Mouse (Mus musculus) embryonic facial prominence, embryonic 14.5 days (tissue): ENCODE data around the gene Akr1c13. TPM values are rescaled to one million over a fixed set of nuclear protein-coding genes. Genes with fewer than 3 reads are reported as not detected.
A peak's percentile ranks its signal among the peaks of the same experiment; 100 is the strongest.

Experiments
- ATAC-seq: fragments of 200-750 bp; cut with Nextera tagmentation; 2 replicates; pipeline ENCODE4 v1.8.0; 2017; ENCODE audit warnings: low read depth, moderate number of reproducible peaks, moderate TSS enrichment
- DNase-seq: peaks from one replicate; pipeline ENCODE4 v3.0.0-alpha.2; 2015; ENCODE audit warnings: low spot score
- H3K27ac ChIP-seq: fragments of 300-500 bp; sonication (generic); replicated peaks from 2 replicates; pipeline ENCODE4 v1.5.1; 2014; ENCODE audit warnings: low read depth, mild to moderate bottlenecking, low read length, moderate library complexity
- H3K27me3 ChIP-seq: fragments of 300-500 bp; sonication (generic); replicated peaks from 2 replicates; pipeline ENCODE4 v1.6.1; 2014; ENCODE audit warnings: low read length; ENCODE audit not compliant: control insufficient read depth, insufficient read depth
- H3K36me3 ChIP-seq: fragments of 300-500 bp; sonication (generic); 2 replicates; pipeline ENCODE4 v1.6.1; 2014; ENCODE audit warnings: low read length, mixed read lengths; ENCODE audit not compliant: control insufficient read depth, insufficient read depth
- H3K4me1 ChIP-seq: fragments of 300-500 bp; sonication (generic); 2 replicates; pipeline ENCODE4 v1.6.1; 2014; ENCODE audit warnings: antibody characterized with exemption, low read length; ENCODE audit not compliant: control insufficient read depth, insufficient read depth
- H3K4me2 ChIP-seq: fragments of 300-500 bp; sonication (generic); 2 replicates; pipeline ENCODE4 v1.6.1; 2014; ENCODE audit warnings: low read depth, mild to moderate bottlenecking, low read length, moderate library complexity, mixed read lengths
- H3K4me3 ChIP-seq: fragments of 300-500 bp; sonication (generic); 2 replicates; pipeline ENCODE4 v1.5.1; 2014; ENCODE audit warnings: low read depth, mild to moderate bottlenecking, low read length
- H3K9ac ChIP-seq: fragments of 300-500 bp; sonication (generic); 2 replicates; pipeline ENCODE4 v1.6.1; 2014; ENCODE audit warnings: low read depth, mild to moderate bottlenecking, low read length, moderate library complexity, mixed read lengths
- H3K9me3 ChIP-seq: fragments of 300-500 bp; sonication (generic); 2 replicates; pipeline ENCODE4 v1.6.1; 2016; ENCODE audit warnings: low read length; ENCODE audit not compliant: control insufficient read depth
- WGBS: fragments of 180-500 bp; shearing (Covaris S2); extraction: QIAGEN DNeasy Blood & Tissue Kit; methylation state at CpG from one replicate; pipeline ENCODE4 v1.1.7; 2014; 5-methylcytosine and 5-hydroxymethylcytosine counted together
- polyA plus RNA-seq: library from polyadenylated mRNA; unstranded; fragments of >200 nt; fragmentation: Nextera tagmentation; extraction: Ambion mirVana; gene quantifications from 2 replicates; pipeline ENCODE4 v1.2.1, GENCODE M21; 2014

Gene Akr1c13
- polyA plus RNA-seq, 1 experiment from 2014 or later = 2.0 TPM

DNA sequence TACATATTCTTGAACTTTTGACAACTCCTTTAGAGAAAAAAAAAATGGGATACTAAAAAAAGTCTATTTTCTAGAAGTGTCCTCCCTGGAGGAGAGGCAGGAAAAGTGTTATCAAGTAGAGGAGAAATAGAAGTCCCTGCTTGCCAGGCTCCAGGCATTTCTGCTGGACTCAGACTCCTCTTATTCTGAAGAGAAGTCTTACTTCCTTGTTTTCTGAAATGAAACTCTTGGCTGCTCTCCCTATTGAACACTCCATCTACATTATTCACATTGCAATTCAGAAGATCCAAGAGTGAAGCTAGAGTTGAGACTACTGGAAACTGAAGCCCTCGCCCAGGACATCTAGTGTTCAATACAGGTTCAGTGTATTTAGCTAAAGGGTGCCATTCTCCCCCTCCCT, 37.5 kb downstream of the Akr1c13 start, which contains the start of gene Akr1c19:
Akr1c19 (plus strand) TSS at position 260 of the 400 bp plus-strand sequence.
- Histone ChIP-seq H3K4me1 (no peaks in the 10 kb centered on the region), H3K9me3 (no peaks in the 10 kb centered on the region), H3K9ac (no peak within 1 kb of the TSS), H3K27ac (no peak within 1 kb of the TSS), H3K4me3 (no peak within 1 kb of the TSS), H3K4me2 (no peak within 1 kb of the TSS), H3K27me3 (no peaks in the 10 kb centered on the region), H3K36me3 (no peaks in the 10 kb centered on the region)
- no peak for ATAC-seq
- peak; percentile 12 for DNase-seq
- 80% methylated on average over 1 of the region's 1 CpGs for WGBS

DNA sequence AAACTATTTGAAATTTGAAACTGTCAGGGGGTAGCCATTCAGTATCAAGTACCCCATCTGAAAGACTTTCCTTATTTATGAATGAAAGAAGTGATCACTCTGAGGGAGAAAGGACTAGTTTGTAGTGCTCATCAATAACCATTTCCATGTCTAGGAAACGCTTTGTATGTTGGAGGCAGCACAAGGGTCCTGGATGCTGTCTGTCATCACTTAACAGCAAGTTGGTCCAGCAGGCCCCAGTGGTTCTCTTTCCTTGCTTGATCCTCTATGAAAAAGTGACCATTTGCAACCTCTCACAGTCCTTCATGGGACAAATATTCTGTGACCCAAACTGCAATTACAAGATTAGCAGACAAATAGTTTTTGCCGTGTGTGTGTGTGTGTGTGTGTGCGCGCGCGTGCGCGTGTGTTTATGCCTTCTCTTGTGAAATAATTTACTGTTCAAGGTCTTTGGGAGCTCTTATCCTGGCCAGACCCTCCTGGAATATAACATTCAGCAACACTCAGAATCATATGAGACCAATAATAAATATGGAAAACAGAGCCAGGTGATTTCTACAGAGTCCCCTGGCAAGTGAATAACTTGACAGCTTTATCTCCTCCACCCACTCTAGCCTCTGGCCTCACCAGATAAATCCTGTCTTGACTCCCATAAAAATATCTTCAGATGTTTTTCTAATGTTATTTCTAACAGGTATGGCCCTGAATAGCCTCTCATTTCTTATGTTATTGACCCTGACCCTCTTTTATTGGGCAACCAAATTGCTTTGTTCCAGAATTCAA, 40.1 kb downstream of the Akr1c13 start:
- 82% methylated on average over 8 of the region's 8 CpGs for WGBS
- H3K27ac ChIP-seq = no peak overlapping the region
- no peak overlapping the region for H3K4me3 ChIP-seq
- no peaks in the 10 kb centered on the region for H3K4me1 ChIP-seq
- H3K27me3 ChIP-seq = no peaks in the 10 kb centered on the region
- DNase-seq (no peak), ATAC-seq (no peak)
- H3K4me2 ChIP-seq = no peak overlapping the region
- H3K9me3 ChIP-seq = no peaks in the 10 kb centered on the region
- no peak overlapping the region for H3K9ac ChIP-seq
- no peaks in the 10 kb centered on the region for H3K36me3 ChIP-seq

GRCm38 (mm10) chr13:4233135-4233534, 42.2 kb downstream of the Akr1c13 start:
- no peaks in the 10 kb centered on the region for H3K9me3 ChIP-seq
- DNase-seq (no peak), ATAC-seq (no peak)
- no peak overlapping the region for H3K4me3 ChIP-seq
- WGBS = 74% methylated on average over 1 of the region's 1 CpGs
- no peaks in the 10 kb centered on the region for H3K4me1 ChIP-seq
- H3K9ac ChIP-seq = no peak overlapping the region
- no peak overlapping the region for H3K27ac ChIP-seq
- no peaks in the 10 kb centered on the region for H3K27me3 ChIP-seq
- no peaks in the 10 kb centered on the region for H3K36me3 ChIP-seq
- H3K4me2 ChIP-seq = no peak overlapping the region

DNA sequence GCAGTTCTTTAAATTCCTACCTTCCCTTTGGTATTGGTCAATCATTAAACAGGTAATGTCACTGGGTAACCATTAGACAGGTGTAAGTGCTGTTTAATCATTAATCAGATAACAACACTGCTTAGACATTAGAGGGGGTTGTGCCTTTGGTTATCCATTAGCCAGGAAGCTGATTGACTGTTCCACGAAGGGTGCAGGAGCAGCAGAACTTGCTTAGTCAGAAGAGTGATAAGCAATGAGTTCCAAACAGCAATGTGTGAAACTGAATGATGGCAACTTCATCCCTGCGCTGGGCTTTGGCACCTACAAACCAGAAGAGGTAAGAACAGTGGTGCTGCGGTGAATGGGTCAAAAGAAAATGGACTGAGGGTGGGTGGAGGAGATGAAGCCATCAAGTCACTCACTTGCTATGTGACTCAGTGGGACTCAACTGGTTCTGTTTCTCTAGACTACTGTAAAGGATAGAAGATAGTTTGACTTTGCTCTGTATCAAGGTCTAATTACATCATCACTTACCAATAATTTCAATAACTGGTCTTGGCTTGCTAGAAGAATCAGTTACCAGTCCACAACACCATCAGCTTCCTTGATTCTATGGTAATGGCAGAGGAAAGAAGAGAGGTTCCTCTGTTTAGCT, 42.7 kb downstream of the Akr1c13 start:
- H3K4me2 ChIP-seq = no peak overlapping the region
- H3K36me3 ChIP-seq = no peaks in the 10 kb centered on the region
- no peak overlapping the region for H3K4me3 ChIP-seq
- no peaks in the 10 kb centered on the region for H3K9me3 ChIP-seq
- ATAC-seq = no peak
- H3K9ac ChIP-seq = no peak overlapping the region
- no peaks in the 10 kb centered on the region for H3K27me3 ChIP-seq
- no peaks in the 10 kb centered on the region for H3K4me1 ChIP-seq
- 86% methylated on average over 3 of the region's 3 CpGs for WGBS
- H3K27ac ChIP-seq = no peak overlapping the region
- no peak for DNase-seq

DNA sequence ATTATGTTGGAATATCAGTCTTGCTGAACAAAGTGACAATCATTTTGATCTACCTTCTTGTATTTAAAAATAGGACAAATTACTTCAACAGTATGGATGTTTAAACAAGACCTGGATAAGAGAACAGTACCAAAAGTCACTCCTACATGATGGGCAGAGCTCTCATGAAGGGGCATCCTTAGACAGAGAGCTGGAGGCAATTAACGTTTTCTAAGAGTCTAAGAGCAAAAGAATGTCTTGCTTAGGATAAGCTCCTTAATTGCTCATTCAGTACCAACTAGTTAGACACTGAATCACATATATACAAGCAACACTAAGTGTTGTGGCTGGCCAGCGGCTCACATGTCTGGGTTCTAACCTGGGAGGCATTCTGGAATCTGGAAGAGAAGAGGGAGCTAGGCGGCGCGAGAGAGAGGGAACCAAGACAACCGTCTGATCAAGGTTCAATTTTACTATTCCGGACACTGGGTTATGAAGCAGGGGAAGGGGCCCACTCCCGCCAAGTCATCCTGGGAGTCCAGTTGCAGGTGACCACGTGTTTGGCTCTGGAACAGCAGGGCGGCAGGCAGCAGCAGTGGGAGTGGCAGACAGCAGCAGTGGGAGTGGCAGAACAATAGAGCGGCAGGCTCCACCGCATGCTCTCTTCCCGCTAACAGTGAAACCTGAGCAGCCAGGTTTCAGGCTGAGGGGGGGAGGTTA, 54.1 kb downstream of the Akr1c13 start:
- WGBS = under 1% methylated on average over 13 of the region's 13 CpGs
- H3K4me2 ChIP-seq = peak overlapping the region; percentile 55
- peak; percentile 96 for ATAC-seq
- no peaks in the 10 kb centered on the region for H3K9me3 ChIP-seq
- peak overlapping the region; percentile 32 for H3K4me3 ChIP-seq
- 0 out of 2 replicates have a peak, but pooled peaks cover 3% of the 10 kb centered on the region for H3K4me1 ChIP-seq
- no peaks in the 10 kb centered on the region for H3K27me3 ChIP-seq
- H3K27ac ChIP-seq = no peak overlapping the region
- DNase-seq = peak; percentile 81
- H3K9ac ChIP-seq = peak overlapping the region; percentile 49
- H3K36me3 ChIP-seq = no peaks in the 10 kb centered on the region

GRCm38 (mm10) chr13:4249347-4249746, 58.4 kb downstream of the Akr1c13 start:
- H3K36me3 ChIP-seq = no peaks in the 10 kb centered on the region

More at GRCm38 (mm10) chr13:4249347-4249746, 58.4 kb downstream of the Akr1c13 start:
- no peak overlapping the region for H3K4me3 ChIP-seq
- H3K27ac ChIP-seq = no peak overlapping the region
- H3K9ac ChIP-seq = no peak overlapping the region
- no peaks in the 10 kb centered on the region for H3K9me3 ChIP-seq
- ATAC-seq (no peak), DNase-seq (no peak)
- no peak overlapping the region for H3K4me2 ChIP-seq
- H3K27me3 ChIP-seq = no peaks in the 10 kb centered on the region
- 0 out of 2 replicates have a peak, but pooled peaks cover 3% of the 10 kb centered on the region for H3K4me1 ChIP-seq
- WGBS = 72% methylated on average over 3 of the region's 3 CpGs

Other genes starting within 250 kb of the Akr1c13 start
- gene Ucn3, start 245.8 kb upstream of the Akr1c13 start, polyA plus RNA-seq = 0.13 TPM in 1 of 2 replicates, not detected in the other
- gene Akr1c14, start 142.1 kb upstream of the Akr1c13 start, polyA plus RNA-seq = 2.5 and 2.8 TPM in 2 replicates
- 1.6 and 2.1 TPM in 2 replicates for gene Akr1c18, start 40.5 kb upstream of the Akr1c13 start, polyA plus RNA-seq
- gene Akr1c19, start 37.5 kb downstream of the Akr1c13 start, polyA plus RNA-seq = 0.40 and 0.90 TPM in 2 replicates
- gene Akr1c12, start 88.3 kb downstream of the Akr1c13 start, polyA plus RNA-seq = 0.18 and 0.28 TPM in 2 replicates
- gene Akr1c6, start 243.2 kb downstream of the Akr1c13 start, polyA plus RNA-seq = not detected in 2 replicates